ENCODE assay signal across 15 mouse cellular contexts in genomic region chr16:88563045-88563913, GRCm38 (mm10). TPM values are rescaled to one million over a fixed set of nuclear protein-coding genes. Genes with fewer than 3 reads are reported as not detected.
DNase-seq lines count a peak whose midpoint lies in the region; ATAC-seq lines count a peak whose summit lies in the region.
"Had no signal": no experiment of that assay in that cellular context is flagged by ENCODE, and none has a peak within 500 bp of the region (broad histone marks: within the 10 kb centered on the region; RNA-seq: fewer than 3 reads in every experiment).

Cldn8 (minus strand) TSS chr16:88563183.

- peaks cover 4% of the 10 kb centered on the region; the same call in 1 of the 2 replicates for H3K4me1 ChIP-seq in embryonic facial prominence, embryonic 13.5 days
- no peaks in the 10 kb centered on the region for H3K4me1 ChIP-seq in hindbrain, embryonic 14.5 days (replicated peaks; ENCODE audit: control insufficient read depth, insufficient read depth, low read length)
- H3K4me1 ChIP-seq: neural tube, embryonic 13.5 days had no signal

- no peaks in the 10 kb centered on the region for H3K9me3 ChIP-seq in embryonic facial prominence, embryonic 13.5 days
- H3K9me3 ChIP-seq in hindbrain, embryonic 14.5 days (ENCODE audit: control insufficient read depth, low read length): no peaks in the 10 kb centered on the region
- H3K9me3 ChIP-seq: neural tube, embryonic 13.5 days had no signal

- peak within 1 kb of the TSS; percentile 34 for H3K27ac ChIP-seq in embryonic facial prominence, embryonic 13.5 days
- no peak within 1 kb of the TSS for H3K27ac ChIP-seq in hindbrain, embryonic 14.5 days
- H3K27ac ChIP-seq: macrophage; neural tube, embryonic 13.5 days had no signal

- H3K36me3 ChIP-seq in embryonic facial prominence, embryonic 13.5 days: no peaks in the 10 kb centered on the region
- H3K36me3 ChIP-seq in hindbrain, embryonic 14.5 days (replicated peaks; ENCODE audit: control insufficient read depth, insufficient read depth): no peaks in the 10 kb centered on the region
- H3K36me3 ChIP-seq: neural tube, embryonic 13.5 days had no signal

- 48% methylated on average over 6 of the region's 6 CpGs for WGBS in embryonic facial prominence, embryonic 13.5 days
- WGBS in hindbrain, embryonic 14.5 days: 78% methylated on average over 6 of the region's 6 CpGs

- H3K27me3 ChIP-seq in embryonic facial prominence, embryonic 13.5 days: no peaks in the 10 kb centered on the region
- H3K27me3 ChIP-seq in hindbrain, embryonic 14.5 days (ENCODE audit: control insufficient read depth, insufficient read depth, low read length): no peaks in the 10 kb centered on the region
- H3K27me3 ChIP-seq: neural tube, embryonic 13.5 days had no signal

- intact Hi-C loops in left cerebral cortex, postnatal 25 days (cut with DNase I): no loop called here

- DNase-seq in forelimb bud, embryonic 11.5 days (ENCODE audit: low read depth, low spot score): peak; percentile 10
- peak; percentile 74 for DNase-seq in kidney, postnatal 10 days
- DNase-seq in lung, postnatal 25 days (ENCODE audit: low spot score): peak; percentile 41
- DNase-seq in left cerebral cortex, postnatal 25 days (ENCODE audit: low spot score in 2 of 2): no peak
- no peak for DNase-seq in adipocyte (ENCODE audit: low spot score)
- DNase-seq in right cerebral cortex, adult 18-20 months: no peak
- no peak for DNase-seq in hindbrain, embryonic 14.5 days (ENCODE audit: low spot score)
- DNase-seq: gastrocnemius, postnatal 36 days; heart, postnatal 4 days; thymus, postnatal 36 days had no signal

- ATAC-seq in embryonic facial prominence, embryonic 13.5 days (ENCODE audit: insufficient number of reproducible peaks, insufficient read depth, low FRiP score, low TSS enrichment, low read depth): peak; percentile 74; the same call in 1 of the 2 replicates
- no peak for ATAC-seq in hindbrain, embryonic 14.5 days (ENCODE audit: low FRiP score)
- ATAC-seq: activated CD4-positive, CD25-positive, alpha-beta regulatory T cell, adult 4 months had no signal

- peak within 1 kb of the TSS; percentile 26 for H3K4me3 ChIP-seq in embryonic facial prominence, embryonic 13.5 days
- no peak within 1 kb of the TSS for H3K4me3 ChIP-seq in hindbrain, embryonic 14.5 days (replicated peaks; ENCODE audit: low read length)
- H3K4me3 ChIP-seq: neural tube, embryonic 13.5 days had no signal

- H3K4me2 ChIP-seq in embryonic facial prominence, embryonic 13.5 days: peak within 1 kb of the TSS; percentile 35
- H3K4me2 ChIP-seq in hindbrain, embryonic 14.5 days (replicated peaks): no peak within 1 kb of the TSS
- H3K4me2 ChIP-seq: neural tube, embryonic 13.5 days had no signal

- no peak within 1 kb of the TSS for H3K9ac ChIP-seq in embryonic facial prominence, embryonic 13.5 days
- H3K9ac ChIP-seq in hindbrain, embryonic 14.5 days: no peak within 1 kb of the TSS
- H3K9ac ChIP-seq: neural tube, embryonic 13.5 days had no signal

RNA-seq across cellular contexts. Expression of gene Cldn8, which starts in this region (rescaled TPM):
- 7.9 and 10.1 TPM in 2 replicates for polyA plus RNA-seq in embryonic facial prominence, embryonic 13.5 days (2015; fragmentation: Nextera tagmentation; extraction: Ambion mirVana)
- total RNA-seq in left cerebral cortex, postnatal 25 days (2021): not detected
- not detected in 2 replicates for polyA plus RNA-seq in hindbrain, embryonic 14.5 days (2014; fragmentation: Nextera tagmentation; extraction: Ambion mirVana)
- total RNA-seq: gastrocnemius, postnatal 36 days; heart, postnatal 4 days; layer of hippocampus, postnatal 10 days had no signal
- polyA plus RNA-seq: activated CD4-positive, CD25-positive, alpha-beta regulatory T cell, adult 4 months; macrophage; neural tube, embryonic 13.5 days had no signal

Comparison
In these comparisons a context has a peak if more than half of its experiments do, and no peak if none do; other contexts are left out.
1. DNase-seq: peak in forelimb bud, embryonic 11.5 days (single experiment), kidney, postnatal 10 days (single experiment) and lung, postnatal 25 days (single experiment); none in left cerebral cortex, postnatal 25 days (0 of 2), adipocyte (single experiment), right cerebral cortex, adult 18-20 months (single experiment) and hindbrain, embryonic 14.5 days (single experiment).